Mouse (Mus musculus) CD8-positive naive resting alpha-beta T cell, adult 2 months (primary cell): ENCODE data around the gene Krt23.

Source experiments
- DNase-seq, 2 experiments: peaks; one replicate each; pipeline ENCODE4 v3.0.0; 2022; ENCODE audit warnings: low read depth in 2 of 2, low spot score in 2 of 2

The Krt23 gene

GRCm38 (mm10) chr11:99492733-99493573 lies at the start of gene Krt23:
Krt23 (minus strand) TSS chr11:99493137.
- DNase-seq, result no peak

- no peak for DNase-seq
Observed at GRCm38 (mm10) chr11:99539721-99540120, 46.8 kb upstream of the Krt23 start.

GRCm38 (mm10) chr11:99521288-99521860 lies 28.4 kb upstream of the Krt23 start, which contains the start of gene Krt39:
Krt39 (minus strand) TSS chr11:99521338.
- DNase-seq, result no peak

- DNase-seq, result no peak
Observed at GRCm38 (mm10) chr11:99514098-99514497, 21.2 kb upstream of the Krt23 start.

GRCm38 (mm10) chr11:99500095-99500805 lies 7.3 kb upstream of the Krt23 start:
- no peak for DNase-seq

- DNase-seq, result no peak
Observed at GRCm38 (mm10) chr11:99496460-99496859, 3.5 kb upstream of the Krt23 start.

- DNase-seq, result no peak
Observed at GRCm38 (mm10) chr11:99494741-99495140, 1.8 kb upstream of the Krt23 start.

GRCm38 (mm10) chr11:99493574-99493850 lies 575 bp upstream of the Krt23 start:
- no peak for DNase-seq

GRCm38 (mm10) chr11:99491040-99491439 lies 1.9 kb downstream of the Krt23 start:
- no peak for DNase-seq

GRCm38 (mm10) chr11:99490624-99491023 lies 2.3 kb downstream of the Krt23 start:
- DNase-seq, result no peak

- DNase-seq, result no peak
Observed at GRCm38 (mm10) chr11:99489233-99489632, 3.7 kb downstream of the Krt23 start.

- no peak for DNase-seq
Observed at GRCm38 (mm10) chr11:99474981-99475380, 18.0 kb downstream of the Krt23 start.

- DNase-seq, result no peak
Observed at GRCm38 (mm10) chr11:99473433-99473832, 19.5 kb downstream of the Krt23 start.

- no peak for DNase-seq
Observed at GRCm38 (mm10) chr11:99472405-99472804, 20.5 kb downstream of the Krt23 start.

- no peak for DNase-seq
Observed at GRCm38 (mm10) chr11:99471946-99472345, 21.0 kb downstream of the Krt23 start.

GRCm38 (mm10) chr11:99469228-99469627 lies 23.7 kb downstream of the Krt23 start:
- DNase-seq, result no peak

- DNase-seq, result no peak
Observed at GRCm38 (mm10) chr11:99468566-99468965, 24.4 kb downstream of the Krt23 start.

GRCm38 (mm10) chr11:99466316-99466715 lies 26.6 kb downstream of the Krt23 start:
- DNase-seq, result no peak

- DNase-seq, result peak; percentile 25 to 50
Observed at GRCm38 (mm10) chr11:99464836-99465235, 28.1 kb downstream of the Krt23 start.

GRCm38 (mm10) chr11:99463155-99463554 lies 29.8 kb downstream of the Krt23 start:
- DNase-seq, result peak; percentile 10 to 33

GRCm38 (mm10) chr11:99461736-99462135 lies 31.2 kb downstream of the Krt23 start:
- no peak for DNase-seq

GRCm38 (mm10) chr11:99458887-99459286 lies 34.0 kb downstream of the Krt23 start:
- no peak for DNase-seq
